Mouse (Mus musculus) E14TG2a.4 (cell line): ENCODE results near the gene Ggct.

Experiments
- CTCF ChIP-seq: conservative IDR thresholded peaks from 2 replicates; pipeline ENCODE4 v1.5.1; 2014; ENCODE audit warnings: low read length
- NANOG ChIP-seq: IDR thresholded peaks from 2 replicates; pipeline ENCODE4 v1.6.1; 2014; ENCODE audit warnings: borderline replicate concordance, low read length, mixed read lengths
- POU5F1 ChIP-seq: IDR thresholded peaks from 2 replicates; pipeline ENCODE4 v1.6.1; 2014; ENCODE audit warnings: low read length, borderline replicate concordance

DNA sequence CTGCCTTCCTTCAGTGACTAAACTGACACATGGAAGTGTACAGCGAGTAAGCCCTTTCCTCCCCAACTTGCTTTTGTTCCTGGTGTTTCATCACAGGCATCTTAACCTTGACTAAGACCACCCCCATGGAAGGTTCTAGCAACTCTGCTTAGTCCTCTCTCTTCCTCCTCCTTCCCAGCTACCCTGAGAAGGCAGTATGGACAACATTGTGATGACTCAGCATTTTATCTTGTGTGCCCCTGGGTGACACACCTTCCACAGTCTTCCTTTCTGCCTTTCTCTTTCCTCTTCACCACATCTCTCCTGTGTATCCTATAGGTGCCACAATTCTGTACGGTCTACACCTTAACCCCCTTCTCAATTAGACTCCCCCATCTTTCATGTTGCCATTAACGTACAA is 21.4 kb upstream of the Ggct start:
- TF ChIP-seq CTCF (no peak), POU5F1 (no peak), NANOG (no peak)
